Mouse (Mus musculus) kidney, embryonic 16.5 days (tissue): ENCODE results near the gene Smyd4. TPM values are rescaled to one million over a fixed set of nuclear protein-coding genes. Genes with fewer than 3 reads are reported as not detected.
"Not testable (repeated sequence)": the region's sequence is repeated elsewhere in the genome, so short reads cannot be mapped to it uniquely, and the experiment has no call there.

ENCODE experiments used
- ATAC-seq: fragments of 200-750 bp; cut with Nextera tagmentation; 2 replicates; pipeline ENCODE4 v1.8.0; 2017; ENCODE audit warnings: moderate TSS enrichment; ENCODE audit not compliant: low FRiP score, low TSS enrichment
- H3K27ac ChIP-seq: fragments of 300-500 bp; sonication (generic); 2 replicates; pipeline ENCODE4 v1.5.1; 2014; ENCODE audit warnings: low read length
- H3K27me3 ChIP-seq: fragments of 300-500 bp; sonication (generic); 2 replicates; pipeline ENCODE4 v1.6.1; 2014; ENCODE audit warnings: low read length, control low read depth, mixed read lengths; ENCODE audit not compliant: insufficient read depth
- H3K36me3 ChIP-seq: fragments of 300-500 bp; sonication (generic); 2 replicates; pipeline ENCODE4 v1.6.1; 2014; ENCODE audit warnings: low read length, control low read depth, mixed read lengths; ENCODE audit not compliant: insufficient read depth
- H3K4me1 ChIP-seq: fragments of 300-500 bp; sonication (generic); 2 replicates; pipeline ENCODE4 v1.6.1; 2014; ENCODE audit warnings: low read length, control low read depth, mixed read lengths; ENCODE audit not compliant: insufficient read depth
- H3K4me2 ChIP-seq: fragments of 300-500 bp; sonication (generic); replicated peaks from 2 replicates; pipeline ENCODE4 v1.6.1; 2014; ENCODE audit warnings: low read depth, low read length
- H3K4me3 ChIP-seq: fragments of 300-500 bp; sonication (generic); 2 replicates; pipeline ENCODE4 v1.5.1; 2014; ENCODE audit warnings: mild to moderate bottlenecking, low read length
- H3K9ac ChIP-seq: fragments of 300-500 bp; sonication (generic); replicated peaks from 2 replicates; pipeline ENCODE4 v1.6.1; 2014; ENCODE audit warnings: low read length
- H3K9me3 ChIP-seq: fragments of 300-500 bp; sonication (generic); 2 replicates; pipeline ENCODE4 v1.6.1; 2016; ENCODE audit warnings: low read length, control low read depth
- WGBS: fragments of 180-500 bp; shearing (Covaris S2); extraction: QIAGEN DNeasy Blood & Tissue Kit; methylation state at CpG from one replicate; pipeline ENCODE4 v1.1.7; 2014; 5-methylcytosine and 5-hydroxymethylcytosine counted together
- polyA plus RNA-seq: library from polyadenylated mRNA; unstranded; fragments of >200 nt; fragmentation: Nextera tagmentation; extraction: Ambion mirVana; gene quantifications from 2 replicates; pipeline ENCODE4 v1.2.1, GENCODE M21; 2015

The Smyd4 gene
- polyA plus RNA-seq, 1 experiment from 2014 or later, result 14.9 TPM

GRCm38 (mm10) chr11:75377125-75377524, 28.9 kb downstream of the Smyd4 start:
- no peak for ATAC-seq
- H3K27ac ChIP-seq, result no peak overlapping the region
- no peaks in the 10 kb centered on the region for H3K4me1 ChIP-seq
- H3K4me3 ChIP-seq, result no peak overlapping the region
- no peaks in the 10 kb centered on the region for H3K27me3 ChIP-seq
- no peaks in the 10 kb centered on the region for H3K9me3 ChIP-seq
- no peak overlapping the region for H3K9ac ChIP-seq
- no peaks in the 10 kb centered on the region for H3K36me3 ChIP-seq
- H3K4me2 ChIP-seq, result no peak overlapping the region
- WGBS, result 82% methylated on average over 1 of the region's 1 CpGs

- H3K27me3 ChIP-seq, H3K4me2 ChIP-seq, H3K4me3 ChIP-seq, H3K27ac ChIP-seq, H3K9me3 ChIP-seq, H3K9ac ChIP-seq, H3K4me1 ChIP-seq, ATAC-seq, H3K36me3 ChIP-seq: not testable (repeated sequence)
- WGBS, result 100% methylated on average over 2 of the region's 2 CpGs
Observed at GRCm38 (mm10) chr11:75378786-75379185, 30.6 kb downstream of the Smyd4 start.

DNA sequence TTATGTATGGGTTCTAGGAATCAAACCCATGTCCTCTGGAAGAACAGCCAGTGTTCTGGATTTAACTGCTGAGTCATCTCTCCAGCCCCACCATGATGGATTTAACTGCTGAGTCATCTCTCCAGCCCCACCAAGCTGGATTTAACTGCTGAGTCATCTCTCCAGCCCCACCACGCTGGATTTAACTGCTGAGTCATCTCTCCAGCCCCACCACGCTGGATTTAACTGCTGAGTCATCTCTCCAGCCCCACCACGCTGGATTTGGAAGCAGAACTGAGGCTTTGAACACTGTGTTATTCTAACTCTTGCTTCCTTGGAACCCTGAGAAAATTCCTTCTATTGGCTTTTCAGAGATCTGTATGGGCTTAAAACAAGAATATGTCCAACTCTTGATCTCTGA, 35.3 kb downstream of the Smyd4 start:
- H3K4me1 ChIP-seq, H3K27ac ChIP-seq, H3K9me3 ChIP-seq, ATAC-seq, H3K4me2 ChIP-seq, H3K9ac ChIP-seq, H3K36me3 ChIP-seq, H3K4me3 ChIP-seq, H3K27me3 ChIP-seq: not testable (repeated sequence)
- 55% methylated on average over 3 of the region's 3 CpGs for WGBS

- ATAC-seq, result no peak
- Histone ChIP-seq H3K4me2 (no peak overlapping the region), H3K4me1 (no peaks in the 10 kb centered on the region), H3K27me3 (no peaks in the 10 kb centered on the region), H3K27ac (no peak overlapping the region), H3K4me3 (no peak overlapping the region), H3K9me3 (no peaks in the 10 kb centered on the region), H3K9ac (no peak overlapping the region), H3K36me3 (no peaks in the 10 kb centered on the region)
- 64% methylated on average over 1 of the region's 1 CpGs for WGBS
Observed at GRCm38 (mm10) chr11:75395611-75396010, 47.4 kb downstream of the Smyd4 start.

GRCm38 (mm10) chr11:75397452-75397851, 49.2 kb downstream of the Smyd4 start:
- H3K4me1 ChIP-seq, result no peaks in the 10 kb centered on the region
- H3K27ac ChIP-seq, result no peak overlapping the region
- H3K4me3 ChIP-seq, result no peak overlapping the region
- no peaks in the 10 kb centered on the region for H3K27me3 ChIP-seq
- 81% methylated on average over 7 of the region's 7 CpGs for WGBS
- no peak overlapping the region for H3K4me2 ChIP-seq
- no peak overlapping the region for H3K9ac ChIP-seq
- no peaks in the 10 kb centered on the region for H3K9me3 ChIP-seq
- H3K36me3 ChIP-seq, result no peaks in the 10 kb centered on the region
- ATAC-seq, result no peak

DNA sequence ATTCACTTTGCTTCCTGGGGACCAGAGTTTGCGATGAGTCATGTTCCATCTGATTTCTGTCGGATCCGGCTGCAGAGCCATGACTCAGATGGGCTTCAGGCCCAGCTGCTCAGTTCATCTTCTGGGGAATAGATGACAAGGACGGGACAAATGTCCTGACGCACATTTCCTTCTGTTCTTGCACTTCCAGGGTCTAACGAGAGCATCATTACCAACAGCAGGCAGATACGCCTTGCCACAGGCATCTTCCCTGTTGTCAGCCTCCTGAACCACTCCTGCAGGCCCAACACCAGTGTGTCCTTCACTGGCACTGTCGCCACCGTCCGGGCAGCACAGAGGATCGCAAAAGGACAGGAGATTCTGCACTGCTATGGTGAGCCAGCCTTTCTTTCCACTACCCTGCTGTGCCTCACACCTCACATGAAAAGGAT, 51.2 kb downstream of the Smyd4 start:
- ATAC-seq, result no peak

GRCm38 (mm10) chr11:75400099-75400498, 51.9 kb downstream of the Smyd4 start:
- H3K9ac ChIP-seq, result no peak overlapping the region
- 65% methylated on average over 9 of the region's 9 CpGs for WGBS

More for the DNA sequence above, 51.2 kb downstream of the Smyd4 start:
- Histone ChIP-seq H3K4me3 (no peak overlapping the region), H3K9ac (no peak overlapping the region), H3K36me3 (no peaks in the 10 kb centered on the region), H3K4me1 (no peaks in the 10 kb centered on the region), H3K27ac (no peak overlapping the region), H3K27me3 (no peaks in the 10 kb centered on the region), H3K9me3 (no peaks in the 10 kb centered on the region), H3K4me2 (no peak overlapping the region)
- 70% methylated on average over 11 of the region's 11 CpGs for WGBS

DNA sequence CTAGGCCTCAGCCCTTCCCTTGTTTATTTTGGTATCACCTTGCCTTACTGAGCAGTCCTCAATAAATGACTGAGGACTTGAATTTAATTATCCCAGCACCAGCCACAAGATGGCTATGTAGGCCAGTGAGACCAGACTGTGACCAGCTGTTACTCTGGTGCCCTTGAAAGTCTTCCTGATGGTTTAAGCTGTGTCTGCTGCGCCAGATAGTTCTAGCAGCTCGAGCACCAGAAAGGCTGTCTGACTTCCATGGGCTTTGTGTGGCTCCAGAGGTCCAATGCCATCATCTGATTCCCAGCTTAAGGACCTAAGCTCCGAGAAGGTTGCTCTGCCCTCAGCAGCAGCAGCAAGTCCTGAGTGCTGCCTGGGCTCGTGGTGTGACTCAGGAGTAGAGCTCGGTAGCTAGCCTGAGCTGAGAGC, 54.0 kb downstream of the Smyd4 start:
- Histone ChIP-seq H3K27ac (no peak overlapping the region), H3K4me1 (no peaks in the 10 kb centered on the region), H3K36me3 (no peaks in the 10 kb centered on the region), H3K4me2 (no peak overlapping the region), H3K9me3 (no peaks in the 10 kb centered on the region), H3K9ac (no peak overlapping the region), H3K27me3 (no peaks in the 10 kb centered on the region), H3K4me3 (no peak overlapping the region)
- peak; percentile 69; the same call in 1 of the 2 replicates for ATAC-seq
- 61% methylated on average over 5 of the region's 5 CpGs for WGBS

More at GRCm38 (mm10) chr11:75400099-75400498, 51.9 kb downstream of the Smyd4 start:
- Histone ChIP-seq H3K27ac (no peak overlapping the region), H3K27me3 (no peaks in the 10 kb centered on the region), H3K4me2 (no peak overlapping the region), H3K4me1 (no peaks in the 10 kb centered on the region), H3K4me3 (no peak overlapping the region), H3K36me3 (no peaks in the 10 kb centered on the region), H3K9me3 (no peaks in the 10 kb centered on the region)
- no peak for ATAC-seq

GRCm38 (mm10) chr11:75403301-75404052, 55.2 kb downstream of the Smyd4 start:
- 77% methylated on average over 6 of the region's 6 CpGs for WGBS
- no peaks in the 10 kb centered on the region for H3K9me3 ChIP-seq
- no peaks in the 10 kb centered on the region for H3K36me3 ChIP-seq
- no peak for ATAC-seq
- H3K4me1 ChIP-seq, result no peaks in the 10 kb centered on the region
- H3K27me3 ChIP-seq, result no peaks in the 10 kb centered on the region
- H3K4me2 ChIP-seq, result no peak overlapping the region
- no peak overlapping the region for H3K27ac ChIP-seq
- no peak overlapping the region for H3K9ac ChIP-seq
- H3K4me3 ChIP-seq, result no peak overlapping the region

GRCm38 (mm10) chr11:75404801-75405200, 56.6 kb downstream of the Smyd4 start:
- H3K4me2 ChIP-seq, result no peak overlapping the region
- no peaks in the 10 kb centered on the region for H3K27me3 ChIP-seq
- no peak overlapping the region for H3K9ac ChIP-seq
- no peak overlapping the region for H3K4me3 ChIP-seq
- WGBS, result 89% methylated on average over 6 of the region's 6 CpGs
- no peaks in the 10 kb centered on the region for H3K36me3 ChIP-seq
- ATAC-seq, result no peak
- no peaks in the 10 kb centered on the region for H3K9me3 ChIP-seq
- H3K4me1 ChIP-seq, result peaks cover 4% of the 10 kb centered on the region; the same call in 1 of the 2 replicates
- no peak overlapping the region for H3K27ac ChIP-seq
